Mouse (Mus musculus) left cerebral cortex, postnatal 4 days (tissue): ENCODE results near the gene Rgs2. TPM values are rescaled to one million over a fixed set of nuclear protein-coding genes. Genes with fewer than 3 reads are reported as not detected.
A peak's percentile ranks its signal among the peaks of the same experiment; 100 is the strongest.

Experiments used
- DNase-seq: peaks from one replicate; pipeline ENCODE4 v3.0.0-alpha.2; 2022
- intact Hi-C: fragments of 180-260 bp; cut with DNase I; formaldehyde crosslinking; loops from one replicate; pipeline ENCODE4 v1.15.1; 2025
- total RNA-seq, 2 experiments: library from RNA; stranded (reverse); gene quantifications; 2 replicates each; pipeline ENCODE4 v1.2.3; 2021

Gene Rgs2
- total RNA-seq: 10 to 100 TPM; 45.0 to 48.4 TPM

- peak; percentile 97 for DNase-seq
- intact Hi-C loops: loop anchor here (2.0 to 10.0 kb wide), 3 partner anchors 69 to 192 kb away; no protein-coding TSS in a partner anchor
These were observed at the start of gene Rgs2 for GRCm38 (mm10) chr1:144003904-144004740. Gene Rgs2 (minus strand): TSS chr1:144004161.

- intact Hi-C loops: no loop called here
- no peak for DNase-seq
These were observed 49.4 kb upstream of the Rgs2 start for GRCm38 (mm10) chr1:144053401-144053800.

- intact Hi-C loops: no loop called here
- DNase-seq: no peak
These were observed 37.9 kb upstream of the Rgs2 start for GRCm38 (mm10) chr1:144041826-144042225.

GRCm38 (mm10) chr1:144033498-144033897, 29.5 kb upstream of the Rgs2 start:
- intact Hi-C loops: no loop called here
- DNase-seq: no peak

GRCm38 (mm10) chr1:144030499-144030898, 26.5 kb upstream of the Rgs2 start:
- intact Hi-C loops: no loop called here
- peak; percentile 11 for DNase-seq

- no peak for DNase-seq
- intact Hi-C loops: no loop called here
These were observed 25.7 kb upstream of the Rgs2 start for GRCm38 (mm10) chr1:144029679-144030078.

- peak; percentile 19 for DNase-seq
- intact Hi-C loops: no loop called here
These were observed 14.5 kb upstream of the Rgs2 start for GRCm38 (mm10) chr1:144018417-144018958.

- intact Hi-C loops: no loop called here
- no peak for DNase-seq
These were observed 10.0 kb upstream of the Rgs2 start for GRCm38 (mm10) chr1:144013913-144014312.

GRCm38 (mm10) chr1:144007341-144007740, 3.4 kb upstream of the Rgs2 start:
- DNase-seq: no peak
- intact Hi-C loops: loop anchor here (5.0 to 10.0 kb wide), 3 partner anchors 157 to 370 kb away; no protein-coding TSS in a partner anchor

- DNase-seq: peak; percentile 75
- intact Hi-C loops: loop anchor here (5.0 to 10.0 kb wide), 3 partner anchors 158 to 371 kb away; no protein-coding TSS in a partner anchor
These were observed 2.6 kb upstream of the Rgs2 start for GRCm38 (mm10) chr1:144006542-144006941.

GRCm38 (mm10) chr1:144005648-144006047, 1.7 kb upstream of the Rgs2 start:
- intact Hi-C loops: loop anchor here (5.0 to 10.0 kb wide), 3 partner anchors 159 to 372 kb away; no protein-coding TSS in a partner anchor
- no peak for DNase-seq

- intact Hi-C loops: loop anchor here (5.0 to 10.0 kb wide), 4 partner anchors 160 to 373 kb away; no protein-coding TSS in a partner anchor
- peak; percentile 14 for DNase-seq
These were observed 780 bp upstream of the Rgs2 start for GRCm38 (mm10) chr1:144004741-144005140.

GRCm38 (mm10) chr1:144003416-144003815, 545 bp downstream of the Rgs2 start:
- intact Hi-C loops: loop anchor here (2.0 to 10.0 kb wide), 3 partner anchors 69 to 191 kb away; no protein-coding TSS in a partner anchor
- peak; percentile 14 for DNase-seq

GRCm38 (mm10) chr1:144002715-144003066, 1.3 kb downstream of the Rgs2 start:
- intact Hi-C loops: loop anchor here (2.0 to 10.0 kb wide), 3 partner anchors 68 to 190 kb away; no protein-coding TSS in a partner anchor
- DNase-seq: no peak

- DNase-seq: no peak
- intact Hi-C loops: loop anchor here (2.0 to 10.0 kb wide), 3 partner anchors 67 to 190 kb away; no protein-coding TSS in a partner anchor
These were observed 1.8 kb downstream of the Rgs2 start for GRCm38 (mm10) chr1:144002036-144002714.

- no peak for DNase-seq
- intact Hi-C loops: loop anchor here (5.0 to 10.0 kb wide), 2 partner anchors 165 to 188 kb away; no protein-coding TSS in a partner anchor
These were observed 3.7 kb downstream of the Rgs2 start for GRCm38 (mm10) chr1:144000246-144000645.

GRCm38 (mm10) chr1:143999371-143999920, 4.5 kb downstream of the Rgs2 start:
- peak; percentile 12 for DNase-seq
- intact Hi-C loops: no loop called here

GRCm38 (mm10) chr1:143993026-143993425, 10.9 kb downstream of the Rgs2 start:
- intact Hi-C loops: loop anchor here (5.0 kb wide), 1 partner anchor 176 kb away; no protein-coding TSS in a partner anchor
- no peak for DNase-seq

- DNase-seq: no peak
- intact Hi-C loops: loop anchor here (5.0 kb wide), 1 partner anchor 175 kb away; no protein-coding TSS in a partner anchor
These were observed 11.4 kb downstream of the Rgs2 start for GRCm38 (mm10) chr1:143992528-143992927.

- intact Hi-C loops: loop anchor here (5.0 kb wide), 1 partner anchor 173 kb away; no protein-coding TSS in a partner anchor
These were observed 13.7 kb downstream of the Rgs2 start for GRCm38 (mm10) chr1:143990263-143990662.

More at GRCm38 (mm10) chr1:143990263-143990662, 13.7 kb downstream of the Rgs2 start:
- DNase-seq: no peak
